Mouse (Mus musculus) embryonic facial prominence, embryonic 14.5 days (tissue): Measurements from ENCODE around the gene Kcnd1. TPM values are rescaled to one million over a fixed set of nuclear protein-coding genes. Genes with fewer than 3 reads are reported as not detected.

Source experiments
- ATAC-seq: fragments of 200-750 bp; cut with Nextera tagmentation; 2 replicates; pipeline ENCODE4 v1.8.0; 2017; ENCODE audit warnings: low read depth, moderate number of reproducible peaks, moderate TSS enrichment
- DNase-seq: peaks from one replicate; pipeline ENCODE4 v3.0.0-alpha.2; 2015; ENCODE audit warnings: low spot score
- H3K27ac ChIP-seq: fragments of 300-500 bp; sonication (generic); replicated peaks from 2 replicates; pipeline ENCODE4 v1.5.1; 2014; ENCODE audit warnings: low read depth, mild to moderate bottlenecking, low read length, moderate library complexity
- H3K27me3 ChIP-seq: fragments of 300-500 bp; sonication (generic); replicated peaks from 2 replicates; pipeline ENCODE4 v1.6.1; 2014; ENCODE audit warnings: low read length; ENCODE audit not compliant: control insufficient read depth, insufficient read depth
- H3K36me3 ChIP-seq: fragments of 300-500 bp; sonication (generic); 2 replicates; pipeline ENCODE4 v1.6.1; 2014; ENCODE audit warnings: low read length, mixed read lengths; ENCODE audit not compliant: control insufficient read depth, insufficient read depth
- H3K4me1 ChIP-seq: fragments of 300-500 bp; sonication (generic); 2 replicates; pipeline ENCODE4 v1.6.1; 2014; ENCODE audit warnings: antibody characterized with exemption, low read length; ENCODE audit not compliant: control insufficient read depth, insufficient read depth
- H3K4me2 ChIP-seq: fragments of 300-500 bp; sonication (generic); 2 replicates; pipeline ENCODE4 v1.6.1; 2014; ENCODE audit warnings: low read depth, mild to moderate bottlenecking, low read length, moderate library complexity, mixed read lengths
- H3K4me3 ChIP-seq: fragments of 300-500 bp; sonication (generic); 2 replicates; pipeline ENCODE4 v1.5.1; 2014; ENCODE audit warnings: low read depth, mild to moderate bottlenecking, low read length
- H3K9ac ChIP-seq: fragments of 300-500 bp; sonication (generic); 2 replicates; pipeline ENCODE4 v1.6.1; 2014; ENCODE audit warnings: low read depth, mild to moderate bottlenecking, low read length, moderate library complexity, mixed read lengths
- H3K9me3 ChIP-seq: fragments of 300-500 bp; sonication (generic); 2 replicates; pipeline ENCODE4 v1.6.1; 2016; ENCODE audit warnings: low read length; ENCODE audit not compliant: control insufficient read depth
- WGBS: fragments of 180-500 bp; shearing (Covaris S2); extraction: QIAGEN DNeasy Blood & Tissue Kit; methylation state at CpG from one replicate; pipeline ENCODE4 v1.1.7; 2014; 5-methylcytosine and 5-hydroxymethylcytosine counted together
- polyA plus RNA-seq: library from polyadenylated mRNA; unstranded; fragments of >200 nt; fragmentation: Nextera tagmentation; extraction: Ambion mirVana; gene quantifications from 2 replicates; pipeline ENCODE4 v1.2.1, GENCODE M21; 2014

The Kcnd1 gene
- polyA plus RNA-seq, 1 experiment from 2014 or later = 3.2 TPM

DNA sequence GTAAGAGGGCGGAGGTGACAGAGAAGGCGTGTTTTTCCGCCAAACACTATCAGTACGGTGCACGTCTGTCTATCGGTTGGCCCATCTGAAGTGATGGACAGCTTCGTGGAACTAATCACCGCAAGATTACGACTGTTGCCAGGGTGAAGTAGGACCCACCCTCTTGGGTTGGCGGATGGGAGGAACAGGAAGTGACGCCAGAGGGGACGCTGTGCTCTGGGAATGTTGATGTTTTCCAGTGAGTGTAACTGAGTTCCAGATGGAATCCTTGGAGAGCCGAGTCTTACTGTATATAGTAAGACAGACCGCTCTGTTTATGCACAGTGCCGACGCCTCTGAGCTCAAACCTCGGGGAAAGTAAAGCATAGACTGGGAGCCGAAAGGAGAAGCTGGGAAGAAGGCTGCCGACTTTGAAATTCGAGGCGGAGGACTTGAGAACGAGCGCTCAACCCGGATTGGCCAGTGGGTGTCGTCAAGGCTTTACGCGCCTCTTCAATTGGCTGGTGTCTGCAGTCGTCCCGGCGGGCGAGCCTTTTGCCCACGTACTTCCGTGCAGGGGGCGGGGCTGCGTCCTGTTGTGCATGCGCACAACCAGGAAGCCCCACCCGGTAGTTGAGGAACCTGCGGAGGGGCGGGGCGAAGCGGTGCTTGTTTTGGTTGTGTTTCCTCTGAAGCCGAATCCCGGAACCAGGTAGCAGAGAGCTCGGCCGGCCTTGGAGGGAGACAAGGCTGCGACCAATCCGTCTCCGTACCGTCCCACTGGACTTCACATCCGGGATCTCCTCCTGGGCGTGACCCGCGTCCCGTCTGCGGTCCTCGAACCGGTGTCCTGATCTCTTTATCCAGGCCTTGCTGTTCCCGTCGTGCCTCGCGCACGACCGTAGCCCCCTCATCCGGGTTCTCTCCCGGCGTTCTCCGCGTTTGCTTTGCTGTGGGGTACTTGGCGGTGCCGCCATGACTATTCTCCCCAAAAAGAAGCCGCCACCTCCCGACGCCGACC is 19.4 kb downstream of the Kcnd1 start, which contains the start of gene Otud5:
TSS of gene Otud5 (plus strand) at position 202 of the 1,000 bp plus-strand sequence.
- H3K4me2 ChIP-seq = peak within 1 kb of the TSS; percentile 62
- peak; percentile 98 for ATAC-seq
- peak within 1 kb of the TSS; percentile 92 for H3K27ac ChIP-seq
- DNase-seq = peak; percentile 98
- H3K36me3 ChIP-seq = no peaks in the 10 kb centered on the region
- peak within 1 kb of the TSS; percentile 83 for H3K9ac ChIP-seq
- no peaks in the 10 kb centered on the region for H3K4me1 ChIP-seq
- H3K4me3 ChIP-seq = peak within 1 kb of the TSS; percentile 67
- WGBS = 23% methylated on average over 38 of the region's 74 CpGs
- H3K9me3 ChIP-seq = no peaks in the 10 kb centered on the region
- H3K27me3 ChIP-seq = no peaks in the 10 kb centered on the region

DNA sequence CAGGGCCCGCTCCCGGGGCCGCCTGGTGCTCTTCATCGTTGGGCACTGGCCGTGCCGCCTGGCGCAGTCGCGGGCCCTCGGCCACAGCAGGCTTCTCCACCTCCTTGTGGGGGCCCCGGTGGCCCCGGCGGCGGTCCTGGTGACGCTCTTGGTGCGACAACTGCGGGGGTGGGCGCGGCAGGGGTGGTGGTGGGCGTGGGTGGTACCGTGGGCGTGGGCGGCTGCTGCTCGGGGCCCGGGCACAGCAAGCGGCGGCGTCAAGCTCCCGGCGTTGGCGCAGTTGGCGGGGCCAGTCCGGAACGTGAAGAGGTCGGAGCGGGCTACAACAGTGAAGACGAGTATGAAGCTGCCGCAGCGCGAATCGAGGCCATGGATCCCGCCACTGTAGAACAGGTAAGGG is 20.2 kb downstream of the Kcnd1 start:
- H3K36me3 ChIP-seq = no peaks in the 10 kb centered on the region
- H3K27me3 ChIP-seq = no peaks in the 10 kb centered on the region
- no peaks in the 10 kb centered on the region for H3K4me1 ChIP-seq
- peak overlapping the region; percentile 67 for H3K4me3 ChIP-seq
- H3K4me2 ChIP-seq = peak overlapping the region; percentile 62
- H3K9me3 ChIP-seq = no peaks in the 10 kb centered on the region
- peak overlapping the region; percentile 83 for H3K9ac ChIP-seq
- DNase-seq (no peak), ATAC-seq (no peak)
- H3K27ac ChIP-seq = peak overlapping the region; percentile 92
- 40% methylated on average over 23 of the region's 42 CpGs for WGBS

DNA sequence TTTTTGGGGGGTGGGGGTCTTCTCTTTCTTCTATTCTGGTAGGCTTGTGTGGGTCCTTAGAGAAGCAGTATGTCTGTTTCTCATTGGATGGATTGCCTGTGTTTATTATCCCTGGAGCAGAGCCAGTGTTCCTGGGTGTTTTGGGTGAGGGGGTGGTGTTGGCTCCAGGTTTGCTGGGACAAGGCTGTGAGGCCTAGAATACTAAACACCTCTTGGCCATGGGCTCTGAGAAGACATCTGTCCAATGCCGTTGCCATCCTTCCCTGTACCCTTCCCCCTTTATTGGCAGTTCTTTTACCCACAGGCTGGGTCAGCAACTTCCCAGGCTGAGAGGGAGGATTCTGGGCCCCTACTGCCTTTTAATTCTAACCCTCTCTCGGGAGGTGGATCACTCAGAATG is 25.8 kb downstream of the Kcnd1 start:
- no peaks in the 10 kb centered on the region for H3K9me3 ChIP-seq
- no peak overlapping the region for H3K9ac ChIP-seq
- H3K27me3 ChIP-seq = no peaks in the 10 kb centered on the region
- H3K4me2 ChIP-seq = no peak overlapping the region
- no peak overlapping the region for H3K4me3 ChIP-seq
- no peaks in the 10 kb centered on the region for H3K4me1 ChIP-seq
- H3K36me3 ChIP-seq = no peaks in the 10 kb centered on the region
- ATAC-seq (no peak), DNase-seq (no peak)
- no peak overlapping the region for H3K27ac ChIP-seq
- whole genome bisulfite sequencing = 69% methylated on average over 2 of the region's 2 CpGs

DNA sequence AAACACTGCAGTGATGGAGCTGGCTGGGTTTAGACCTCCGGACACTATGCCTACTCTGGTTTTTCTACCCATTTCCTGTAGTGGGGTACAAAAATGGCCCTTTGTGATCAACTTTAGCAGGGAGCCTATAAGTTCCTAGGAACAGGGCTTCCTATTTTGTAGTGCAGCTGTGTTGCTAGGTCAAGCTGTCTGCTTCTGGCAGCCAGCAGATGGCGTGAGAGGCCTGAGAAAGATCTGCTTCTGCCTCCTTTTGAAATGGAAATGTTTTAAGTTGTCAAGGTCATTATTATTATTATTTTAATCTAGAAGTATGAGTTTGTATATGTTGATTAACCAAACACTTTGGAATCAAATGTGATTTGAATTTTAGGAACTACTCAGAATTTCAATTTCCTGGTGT is 32.5 kb downstream of the Kcnd1 start:
- no peak overlapping the region for H3K27ac ChIP-seq
- H3K27me3 ChIP-seq = no peaks in the 10 kb centered on the region
- H3K4me1 ChIP-seq = no peaks in the 10 kb centered on the region
- no peaks in the 10 kb centered on the region for H3K9me3 ChIP-seq
- no peak overlapping the region for H3K4me2 ChIP-seq
- no peak overlapping the region for H3K4me3 ChIP-seq
- H3K36me3 ChIP-seq = peaks cover 15% of the 10 kb centered on the region; the same call in 1 of the 2 replicates
- H3K9ac ChIP-seq = no peak overlapping the region
- DNase-seq (peak; percentile 14), ATAC-seq (no peak)
- 47% methylated on average over 2 of the region's 2 CpGs for WGBS

DNA sequence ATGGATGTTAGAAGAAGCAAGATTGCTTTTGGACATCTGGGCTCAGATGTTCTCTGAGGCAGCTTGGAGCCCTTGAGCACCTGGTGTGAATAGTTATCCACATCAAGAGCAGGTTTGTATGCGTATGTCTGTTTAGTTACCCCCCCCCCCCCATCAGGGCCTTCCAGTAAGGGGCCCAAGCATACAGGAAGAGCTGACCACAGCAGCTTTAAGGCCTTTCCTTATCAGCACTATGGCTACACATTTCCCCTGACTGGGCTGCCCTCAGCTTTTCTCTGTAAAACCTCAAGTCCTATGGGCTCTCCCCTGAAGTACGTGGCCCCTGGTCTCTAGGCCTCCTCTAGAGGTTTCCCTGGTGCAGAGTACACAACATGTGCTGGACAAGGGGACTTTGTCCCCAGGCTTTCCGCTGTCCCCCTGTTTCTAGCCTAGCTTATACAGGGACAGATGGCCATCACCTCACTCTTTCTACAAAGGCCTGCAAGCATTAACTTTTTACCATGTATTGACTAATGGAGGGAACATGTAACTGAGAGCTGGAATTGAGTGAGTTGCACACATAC is 37.2 kb downstream of the Kcnd1 start:
- Histone ChIP-seq H3K4me2 (no peak overlapping the region), H3K4me3 (no peak overlapping the region), H3K27me3 (no peaks in the 10 kb centered on the region), H3K9ac (no peak overlapping the region), H3K27ac (no peak overlapping the region), H3K4me1 (no peaks in the 10 kb centered on the region), H3K36me3 (peaks cover 15% of the 10 kb centered on the region; the same call in 1 of the 2 replicates), H3K9me3 (no peaks in the 10 kb centered on the region)
- ATAC-seq (no peak), DNase-seq (no peak)
- 88% methylated on average over 2 of the region's 3 CpGs for WGBS

DNA sequence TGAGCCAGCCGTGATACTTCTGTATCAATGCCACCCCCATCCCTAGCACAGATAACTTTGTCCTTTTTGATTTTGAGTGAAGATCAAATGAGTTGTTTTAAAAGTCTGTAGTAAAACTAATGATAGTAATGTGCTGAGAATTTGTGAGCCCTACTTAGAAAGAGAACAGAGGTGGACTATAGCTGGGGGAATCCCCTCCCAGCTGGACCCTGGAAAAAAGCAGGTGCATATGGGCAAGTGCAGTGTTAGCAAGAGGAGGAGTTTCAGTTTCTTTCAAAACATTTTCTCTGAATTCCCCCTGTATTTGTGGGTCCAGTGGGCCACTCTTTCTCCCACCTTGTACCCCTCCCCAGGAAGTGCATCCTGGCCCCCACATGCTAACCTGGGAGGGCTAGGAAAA is 41.1 kb downstream of the Kcnd1 start:
- DNase-seq = no peak
- no peaks in the 10 kb centered on the region for H3K9me3 ChIP-seq
- 60% methylated on average over 1 of the region's 1 CpGs for WGBS
- no peak overlapping the region for H3K9ac ChIP-seq
- H3K4me3 ChIP-seq = no peak overlapping the region
- H3K4me1 ChIP-seq = no peaks in the 10 kb centered on the region
- no peak overlapping the region for H3K4me2 ChIP-seq
- ATAC-seq = no peak
- no peaks in the 10 kb centered on the region for H3K27me3 ChIP-seq
- H3K27ac ChIP-seq = no peak overlapping the region
- peaks cover 15% of the 10 kb centered on the region; the same call in 1 of the 2 replicates for H3K36me3 ChIP-seq

DNA sequence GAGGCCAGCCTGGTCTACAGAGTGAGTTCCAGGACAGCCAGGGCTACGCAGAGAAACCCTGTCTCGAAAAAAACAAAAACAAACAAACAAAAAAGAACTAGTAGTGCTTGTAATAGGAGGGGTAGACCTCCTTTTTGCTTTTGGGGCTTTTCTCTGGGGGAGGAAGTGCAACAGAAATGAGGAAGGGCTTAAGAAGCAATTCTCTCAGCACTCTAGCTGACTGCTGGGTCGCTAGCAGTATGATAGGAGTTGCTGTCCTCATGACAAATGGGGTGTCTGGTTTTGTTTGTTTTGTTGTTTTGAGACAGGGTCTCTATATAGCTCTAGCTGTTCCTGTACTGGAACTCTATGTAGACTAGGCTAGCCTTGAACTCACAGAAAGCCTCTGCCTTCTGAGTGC is 42.5 kb downstream of the Kcnd1 start:
- Histone ChIP-seq H3K4me2 (no peak overlapping the region), H3K4me3 (no peak overlapping the region), H3K9me3 (no peaks in the 10 kb centered on the region), H3K27ac (no peak overlapping the region), H3K27me3 (no peaks in the 10 kb centered on the region), H3K4me1 (no peaks in the 10 kb centered on the region), H3K36me3 (peaks cover 16% of the 10 kb centered on the region; the same call in 1 of the 2 replicates), H3K9ac (no peak overlapping the region)
- no peak for DNase-seq
- ATAC-seq = no peak
- WGBS = 68% methylated on average over 3 of the region's 3 CpGs

DNA sequence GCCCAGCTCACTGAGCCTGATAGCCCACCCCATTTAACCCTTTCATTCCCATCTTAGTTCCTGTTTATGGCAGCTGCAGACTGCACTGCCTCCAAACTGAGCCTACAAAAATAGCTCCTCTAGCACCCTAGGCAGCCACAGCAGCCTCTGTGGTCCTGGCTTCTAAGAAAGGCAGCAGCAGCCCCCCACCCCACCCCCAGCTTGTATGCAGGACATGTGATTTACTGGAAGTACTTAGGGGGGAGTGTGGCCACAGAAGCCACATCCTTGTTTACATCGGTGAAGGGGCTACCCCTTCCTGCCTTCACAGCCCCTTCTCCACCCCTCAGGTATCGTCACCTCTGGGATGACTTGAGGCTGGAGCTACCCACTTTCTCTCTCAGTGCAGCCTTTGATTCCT is 43.3 kb downstream of the Kcnd1 start:
- ATAC-seq = no peak
- H3K4me2 ChIP-seq = no peak overlapping the region
- H3K4me1 ChIP-seq = no peaks in the 10 kb centered on the region
- no peak overlapping the region for H3K27ac ChIP-seq
- no peak overlapping the region for H3K4me3 ChIP-seq
- 58% methylated on average over 2 of the region's 2 CpGs for WGBS
- H3K9ac ChIP-seq = no peak overlapping the region
- no peaks in the 10 kb centered on the region for H3K9me3 ChIP-seq
- DNase-seq = no peak
- H3K27me3 ChIP-seq = no peaks in the 10 kb centered on the region
- peaks cover 16% of the 10 kb centered on the region; the same call in 1 of the 2 replicates for H3K36me3 ChIP-seq
